Mouse (Mus musculus): ENCODE measurements at regions not wholly inside any gene's neighbourhood (a gene's known extent, or its start where the extent isn't known, plus 50 kb on each side); places are given as distances from the start of the nearest gene placed in this dataset.

DNA sequence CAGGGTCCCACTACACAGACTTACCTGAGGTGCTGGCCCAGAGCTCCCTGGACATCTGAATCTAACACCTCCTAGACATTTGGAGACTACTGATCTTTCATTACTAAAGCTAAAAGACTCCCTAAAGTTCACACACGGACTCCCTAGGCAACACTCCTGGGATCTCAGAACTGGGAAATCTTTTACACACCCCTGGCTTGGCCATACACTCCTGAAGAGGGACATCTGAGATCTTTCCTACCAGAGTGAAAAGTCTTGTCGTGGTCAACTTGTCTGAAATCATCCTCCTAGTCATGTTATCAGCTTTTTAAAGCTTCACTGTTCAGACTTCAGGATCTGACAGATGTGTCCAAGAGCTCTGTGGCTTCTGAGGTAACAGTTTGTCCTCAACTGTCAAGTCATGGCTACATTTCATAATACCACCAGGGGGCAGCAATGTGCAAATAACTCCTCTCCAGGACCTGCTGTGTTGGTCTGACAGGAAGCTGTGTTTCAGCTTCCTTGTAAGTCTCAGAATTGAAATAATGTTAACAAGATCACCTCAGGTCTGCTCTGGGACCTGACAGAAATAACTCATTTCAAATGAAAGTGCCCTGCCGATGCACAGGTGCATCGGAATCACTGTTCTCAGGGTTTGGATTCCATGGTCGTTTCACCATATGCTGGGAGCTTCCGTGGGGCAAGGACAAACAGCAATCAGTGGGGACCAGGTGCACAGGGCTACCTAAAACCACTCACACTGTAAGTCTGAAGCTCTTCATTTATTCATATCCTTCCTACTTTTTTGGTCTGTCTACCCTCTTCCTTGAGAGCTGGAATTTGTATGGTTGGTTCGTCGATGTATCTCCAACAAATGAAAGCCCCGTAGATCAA is 92.3 kb upstream of the C1qtnf7 start:
- in situ Hi-C loops (cut with MboI, MseI), result loop anchor here (5.0 kb wide), 1 partner anchor 209 kb away; no protein-coding TSS in a partner anchor

DNA sequence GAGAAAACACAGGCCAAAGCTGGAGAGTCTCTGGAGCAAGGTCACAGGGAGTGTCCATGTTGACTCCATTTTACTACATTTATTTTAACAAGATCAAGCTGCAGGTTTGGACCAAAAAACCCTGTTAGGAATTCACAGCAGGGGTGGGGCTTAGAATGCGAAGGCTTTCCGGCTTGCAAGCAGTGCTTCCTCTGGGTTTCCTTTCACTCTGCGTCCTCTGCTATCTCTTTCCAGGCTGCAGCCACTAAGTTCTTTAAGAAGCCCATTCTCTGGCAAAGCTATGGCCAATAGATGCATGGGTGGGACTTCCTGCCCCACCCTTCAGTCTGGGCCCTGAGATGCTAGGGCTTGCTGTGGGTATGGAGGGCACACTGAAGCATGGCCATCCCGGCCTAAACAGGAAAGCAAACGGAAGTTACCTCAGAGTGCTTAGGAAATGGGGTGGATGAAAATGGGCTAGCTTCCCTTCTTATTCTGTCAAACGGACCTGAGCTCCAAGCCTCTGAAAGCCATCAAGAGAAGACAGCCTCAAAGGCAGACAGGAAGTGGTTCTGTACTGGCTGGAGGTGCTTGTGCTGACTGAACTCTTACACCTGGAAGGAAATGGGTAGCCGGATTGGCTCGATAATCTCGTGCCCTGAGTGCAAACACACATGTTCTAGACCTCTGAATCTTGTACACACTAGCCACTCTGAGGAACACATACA is 90.6 kb upstream of the C1qtnf7 start:
- in situ Hi-C loops (cut with MboI, MseI), result loop anchor here (5.0 kb wide), 1 partner anchor 208 kb away; no protein-coding TSS in a partner anchor

DNA sequence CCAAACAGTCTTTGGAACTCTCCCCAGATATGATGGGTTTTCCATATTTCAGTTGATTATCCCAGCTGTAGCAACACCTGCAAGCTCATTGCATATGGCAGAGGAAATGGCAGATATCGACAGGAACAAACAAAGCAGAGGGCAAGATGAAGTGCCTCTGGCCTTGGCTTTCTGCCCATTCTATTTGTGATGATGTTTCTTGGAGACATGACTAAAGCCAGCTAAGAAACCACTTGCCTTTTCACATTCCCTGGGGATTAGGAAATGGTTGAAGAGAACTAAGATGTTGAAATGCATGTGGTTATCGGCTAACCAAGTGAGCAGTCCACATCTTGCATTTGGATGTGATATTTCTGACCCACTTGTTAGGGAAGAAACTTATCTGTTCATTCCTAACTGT is 82.0 kb upstream of the C1qtnf7 start:
- in situ Hi-C loops (cut with MboI, MseI), result no loop called here

DNA sequence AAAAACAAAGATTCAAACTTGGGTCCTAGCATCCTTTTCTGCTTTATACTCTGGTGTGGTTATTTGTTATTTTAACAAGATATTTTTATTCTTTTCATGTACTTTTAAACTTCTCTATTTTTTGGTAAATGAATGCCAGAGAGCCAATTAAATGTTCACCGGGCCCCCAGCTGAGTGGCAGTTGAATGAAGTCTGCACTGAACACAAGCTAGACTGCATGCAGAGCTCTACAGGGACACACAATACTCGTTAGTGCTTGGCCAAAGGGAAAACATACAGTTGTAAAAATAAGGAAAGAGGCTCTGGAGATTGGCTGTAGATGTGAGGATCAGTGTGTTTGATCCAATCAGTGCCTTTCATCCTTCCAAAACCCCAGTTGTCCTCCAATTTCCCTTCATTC is 76.1 kb upstream of the C1qtnf7 start:
- in situ Hi-C loops (cut with MboI, MseI), result no loop called here

DNA sequence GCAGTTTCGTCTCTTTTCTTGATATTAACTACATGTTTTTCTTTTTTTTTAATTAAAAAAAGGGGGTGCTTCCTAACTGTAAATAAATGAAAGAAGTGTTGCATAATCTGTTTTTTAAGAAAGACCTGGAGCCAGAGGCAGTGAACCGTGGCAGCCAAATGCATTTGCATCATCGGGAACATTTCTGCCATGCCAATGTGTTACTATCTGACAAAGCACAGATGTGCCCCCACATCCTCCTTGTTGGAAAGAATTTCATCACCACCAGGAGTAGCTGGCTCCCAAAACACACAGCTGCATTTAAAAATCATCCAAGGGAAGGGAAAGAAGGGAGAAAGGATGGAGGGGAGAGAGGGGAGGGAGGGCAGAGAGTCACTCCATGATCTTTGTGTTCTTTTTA is 74.0 kb upstream of the C1qtnf7 start:
- in situ Hi-C loops (cut with MboI, MseI), result no loop called here

DNA sequence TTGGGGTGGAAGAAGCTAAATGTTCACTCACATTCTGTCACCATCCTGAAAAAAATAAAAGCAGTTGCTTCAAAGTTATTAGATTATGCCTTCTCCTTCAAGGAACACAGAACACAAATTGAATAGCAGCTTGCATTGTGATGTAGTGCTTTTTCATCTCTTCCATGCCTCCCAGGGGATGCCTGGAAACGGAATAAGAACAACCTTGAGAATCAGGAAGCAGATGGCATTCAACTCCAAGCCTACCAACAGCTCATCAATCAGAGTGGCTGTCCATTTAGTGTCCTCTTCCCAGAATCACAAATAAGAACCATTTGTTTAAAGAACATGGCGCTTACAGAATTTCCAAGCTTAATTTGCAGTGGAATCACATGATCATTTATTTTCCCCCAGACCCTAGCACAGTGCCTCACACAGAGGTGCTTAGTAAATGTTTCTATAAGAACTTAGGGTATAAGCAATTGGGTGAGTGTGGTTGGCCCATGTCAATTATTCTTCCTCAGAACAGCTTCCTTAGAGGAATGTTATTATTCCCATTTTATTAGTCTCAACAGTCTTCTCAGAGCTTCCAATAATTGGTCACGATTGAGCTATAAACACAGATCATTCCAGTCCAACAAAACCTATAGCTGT is 70.6 kb upstream of the C1qtnf7 start:
- in situ Hi-C loops (cut with MboI, MseI), result no loop called here

DNA sequence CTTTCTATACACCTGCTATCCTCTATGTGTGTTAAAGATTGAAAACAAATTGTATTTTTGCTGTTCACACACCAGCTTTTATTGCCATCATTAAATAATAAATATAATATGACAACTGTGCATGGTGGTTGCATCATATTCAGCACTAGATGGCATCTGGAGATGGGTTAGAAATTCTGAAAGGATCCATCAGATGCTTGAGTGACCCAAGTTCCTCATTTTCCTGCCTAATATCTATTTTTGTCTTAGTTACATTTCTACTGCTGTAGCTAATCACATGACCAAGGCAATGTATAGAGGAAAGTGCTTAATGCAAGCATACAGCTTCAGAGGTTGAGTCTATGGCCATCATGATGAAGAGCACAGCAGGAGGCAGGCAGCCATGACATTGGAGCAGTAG is 69.7 kb upstream of the C1qtnf7 start:
- in situ Hi-C loops (cut with MboI, MseI), result no loop called here

DNA sequence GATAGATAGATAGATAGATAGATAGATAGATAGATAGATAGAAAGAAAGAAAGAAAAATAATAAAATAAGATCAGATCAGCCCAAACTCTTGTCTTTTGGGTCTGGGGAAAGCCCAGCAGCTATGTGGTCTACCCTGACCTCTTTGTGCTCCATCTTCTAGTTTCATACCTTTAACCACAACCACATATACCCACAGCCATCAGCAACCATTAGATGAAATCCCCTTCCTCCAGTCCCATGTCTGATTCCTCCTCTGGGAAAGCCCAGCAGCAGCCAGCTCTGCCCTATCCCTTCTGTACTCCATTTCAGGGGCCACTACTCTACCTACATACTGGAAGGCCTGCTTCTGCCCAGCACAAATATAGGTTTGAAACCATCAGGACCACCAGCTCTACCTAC is 69.0 kb upstream of the C1qtnf7 start:
- in situ Hi-C loops (cut with MboI, MseI), result no loop called here

DNA sequence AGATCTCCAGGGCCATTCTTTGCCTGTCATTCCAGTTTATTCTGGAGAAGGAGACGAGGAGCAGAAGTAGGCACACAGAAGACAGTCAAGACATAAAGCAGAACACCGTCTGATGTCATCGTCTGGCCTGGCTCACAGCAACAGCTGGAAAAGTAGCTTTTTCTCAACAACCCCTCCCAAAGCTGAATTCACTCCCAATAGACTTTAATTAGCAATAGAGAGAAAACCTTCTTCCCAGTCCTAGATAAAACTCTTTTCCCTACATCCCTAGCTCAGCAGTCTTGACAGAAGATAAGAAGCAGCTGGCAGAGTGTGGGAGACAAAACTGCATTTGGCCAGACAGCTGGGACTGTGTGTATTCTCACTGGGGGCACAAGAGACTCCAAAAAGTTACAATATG is 59.3 kb upstream of the C1qtnf7 start:
- in situ Hi-C loops (cut with MboI, MseI), result no loop called here

DNA sequence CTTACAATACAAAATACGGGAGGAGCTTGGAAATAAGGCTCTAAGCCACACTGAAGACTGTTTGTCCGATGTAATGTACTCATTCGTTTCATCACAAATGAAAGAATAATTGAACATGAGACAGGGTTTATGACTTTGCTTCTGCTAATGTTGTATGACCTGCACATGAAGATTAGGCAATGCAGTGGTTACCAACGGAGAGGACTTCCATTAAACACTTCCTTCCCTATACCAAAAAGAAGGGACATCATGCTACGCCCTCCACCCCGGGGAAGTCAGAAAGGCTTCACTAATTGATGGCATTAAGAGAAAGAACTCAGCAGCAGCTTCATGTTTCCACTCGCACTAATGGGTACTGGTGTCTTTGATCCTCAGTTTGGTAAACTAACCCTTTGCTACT is 57.6 kb upstream of the C1qtnf7 start:
- in situ Hi-C loops (cut with MboI, MseI), result no loop called here

DNA sequence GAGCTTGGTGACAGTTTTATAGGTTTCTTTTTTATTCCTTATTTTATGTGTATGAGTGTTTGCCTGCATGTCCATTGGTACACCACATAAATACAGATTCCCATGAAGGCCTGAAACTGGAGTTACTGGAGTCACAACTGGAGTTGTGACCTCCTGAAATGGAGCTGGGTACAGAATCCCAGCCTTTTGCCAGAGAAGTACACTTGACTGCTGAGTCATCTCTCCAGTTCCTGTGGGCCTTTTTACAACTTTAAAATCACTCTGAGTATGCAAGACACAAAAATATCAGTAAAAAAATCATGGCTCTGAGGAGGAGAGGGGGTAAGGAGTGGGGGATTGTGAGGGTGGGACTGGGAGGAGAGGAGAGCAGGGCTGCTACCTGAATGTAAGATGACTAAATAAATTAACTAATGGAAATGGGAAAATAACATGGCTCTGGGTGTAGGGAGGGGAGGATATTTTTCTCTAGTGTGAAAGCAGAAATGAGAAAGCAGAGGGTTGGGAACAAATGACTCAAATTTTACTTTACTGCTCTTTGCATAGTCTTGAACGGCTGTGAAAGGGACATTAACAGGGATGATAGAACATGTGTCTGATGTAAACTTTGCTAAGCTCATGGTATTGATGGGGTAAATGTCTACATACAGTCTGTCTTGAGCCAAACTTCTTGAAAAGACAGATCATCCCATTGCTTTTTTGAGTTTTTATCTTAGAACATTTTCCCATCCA is 53.2 kb upstream of the C1qtnf7 start:
- in situ Hi-C loops (cut with MboI, MseI), result no loop called here

Data from T-helper 1 cell (primary cell).